Mouse (Mus musculus): Measurements from ENCODE around the gene Akr1c19.
"Not testable (repeated sequence)": the region's sequence is repeated elsewhere in the genome, so short reads cannot be mapped to it uniquely, and the experiment has no call there.

Gene Akr1c19

GRCm38 (mm10) chr13:4265455-4265854, 37.0 kb downstream of the Akr1c19 start:
- not testable (repeated sequence) for DNase-seq (ENCODE audit: low spot score in 2 of 2)

- DNase-seq (ENCODE audit: low spot score in 2 of 2): no peak
These were observed 42.4 kb downstream of the Akr1c19 start for GRCm38 (mm10) chr13:4270860-4271259.

GRCm38 (mm10) chr13:4277526-4277925, 49.0 kb downstream of the Akr1c19 start:
- no peak for DNase-seq (ENCODE audit: low spot score in 2 of 2)

GRCm38 (mm10) chr13:4279284-4279683, 50.8 kb downstream of the Akr1c19 start, which contains the start of gene Akr1c12:
Akr1c12 (minus strand) TSS chr13:4279433.
- DNase-seq (ENCODE audit: low spot score in 2 of 2): no peak

GRCm38 (mm10) chr13:4281471-4282412, 53.2 kb downstream of the Akr1c19 start:
- DNase-seq (ENCODE audit: low spot score in 2 of 2): peak in 1 of 2 experiments; percentile 15

GRCm38 (mm10) chr13:4296991-4297390, 68.5 kb downstream of the Akr1c19 start:
- DNase-seq (ENCODE audit: low spot score in 2 of 2): no peak

Measured in right cerebral cortex, postnatal 36 days (tissue).